Mouse (Mus musculus) left cerebral cortex, postnatal 36 days (tissue): ENCODE measurements at regions not wholly inside any gene's neighbourhood (a gene's known extent, or its start where the extent isn't known, plus 50 kb on each side); places are given as distances from the start of the nearest gene placed in this dataset.

Experiments
- DNase-seq, 2 experiments: peaks; one replicate each; pipeline ENCODE4 v3.0.0; 2021 to 2022; ENCODE audit warnings: low spot score in 2 of 2, mixed read lengths in 1 of 2
- intact Hi-C: fragments of 180-260 bp; cut with DNase I; formaldehyde crosslinking; loops from one replicate; pipeline ENCODE4 v1.15.1; 2025

- DNase-seq, result no peak
- intact Hi-C loops, result no loop called here
Measured at GRCm38 (mm10) chr3:49566769-49567729, 190.1 kb downstream of the Pcdh18 start.

DNA sequence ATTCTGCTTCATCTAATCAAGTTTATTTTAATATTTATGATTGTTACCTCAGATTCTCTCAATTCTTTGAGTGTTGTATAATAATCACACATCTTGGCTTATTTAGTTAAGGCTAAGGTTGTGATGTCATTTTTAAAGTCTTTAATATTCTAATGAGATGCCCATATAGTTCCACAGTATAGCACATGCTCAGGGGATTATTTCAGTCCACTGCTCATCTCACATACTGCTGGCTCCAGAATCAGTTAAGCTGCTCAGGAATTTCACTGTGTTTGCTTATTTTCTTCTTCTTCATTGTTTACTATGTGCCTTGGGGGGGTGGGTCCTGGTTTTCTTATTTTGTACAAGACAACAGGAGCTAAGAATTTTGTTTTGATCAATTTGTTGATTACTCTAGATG lies 229.5 kb downstream of the Pcdh18 start:
- intact Hi-C loops, result no loop called here
- no peak for DNase-seq

DNA sequence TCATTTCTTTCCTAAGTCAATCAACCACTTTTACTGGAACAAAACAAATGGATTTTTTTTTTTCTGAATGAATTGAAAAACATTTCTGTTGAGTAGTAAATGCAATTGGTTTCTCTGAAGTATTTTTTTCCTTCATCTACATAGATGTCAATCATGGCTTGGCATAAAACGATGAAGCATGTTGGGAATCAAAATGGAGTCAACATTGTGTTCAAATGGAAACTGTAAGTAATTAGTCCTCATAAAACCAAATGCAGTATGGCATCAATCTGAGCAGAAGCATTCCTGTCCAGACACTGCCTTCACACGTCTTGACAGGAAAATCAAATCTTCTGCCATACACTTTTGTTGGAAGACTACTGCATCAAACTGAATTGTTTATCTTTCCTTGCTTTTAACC lies 237.0 kb downstream of the Pcdh18 start:
- intact Hi-C loops, result no loop called here
- no peak for DNase-seq

GRCm38 (mm10) chr3:49504581-49504980 lies 252.5 kb downstream of the Pcdh18 start:
- intact Hi-C loops, result no loop called here
- no peak for DNase-seq

DNA sequence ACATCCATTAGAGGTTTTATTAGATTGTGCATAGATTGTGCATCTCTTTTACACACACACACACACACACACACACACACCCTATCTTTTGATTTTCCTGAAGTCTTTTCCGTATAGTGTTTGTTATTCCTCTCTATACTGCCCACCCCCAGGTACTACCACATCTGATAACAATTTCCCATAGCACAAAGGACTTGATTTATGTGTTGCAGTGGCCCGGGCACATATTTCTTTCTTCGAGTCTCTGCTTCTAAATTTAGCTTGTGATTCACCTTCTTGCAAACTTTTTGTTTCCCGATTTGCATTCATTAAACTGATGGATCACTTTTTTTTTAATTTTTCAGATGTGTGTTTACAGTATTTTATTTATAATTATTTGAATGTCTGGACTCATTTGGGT lies 254.8 kb downstream of the Pcdh18 start:
- intact Hi-C loops, result no loop called here
- DNase-seq, result no peak

- intact Hi-C loops, result no loop called here
- no peak for DNase-seq
Measured at GRCm38 (mm10) chr3:49485105-49485504, 272.0 kb downstream of the Pcdh18 start.
